Mouse (Mus musculus) frontal cortex, postnatal 10 days (tissue): ENCODE measurements at regions not wholly inside any gene's neighbourhood (a gene's known extent, or its start where the extent isn't known, plus 50 kb on each side); places are given as distances from the start of the nearest gene placed in this dataset.

Source experiments
- DNase-seq, 2 experiments: peaks; one replicate each; pipeline ENCODE4 v3.0.0; 2022; ENCODE audit warnings: low spot score in 2 of 2, mixed read lengths in 1 of 2

GRCm38 (mm10) chr1:90268131-90268691, 64.4 kb downstream of the Ackr3 start:
- no peak for DNase-seq

- no peak for DNase-seq
These were observed 65.2 kb downstream of the Ackr3 start for GRCm38 (mm10) chr1:90268951-90269350.

- no peak for DNase-seq
These were observed 66.1 kb downstream of the Ackr3 start for GRCm38 (mm10) chr1:90269836-90270235.

- no peak for DNase-seq
These were observed 67.5 kb downstream of the Ackr3 start for GRCm38 (mm10) chr1:90271326-90271725.

- no peak for DNase-seq
These were observed 68.6 kb downstream of the Ackr3 start for GRCm38 (mm10) chr1:90272411-90272810.

- DNase-seq: no peak
These were observed 69.2 kb downstream of the Ackr3 start for GRCm38 (mm10) chr1:90272830-90273628.

- no peak for DNase-seq
These were observed 69.8 kb downstream of the Ackr3 start for GRCm38 (mm10) chr1:90273629-90273928.

GRCm38 (mm10) chr1:90274968-90275651, 71.3 kb downstream of the Ackr3 start:
- no peak for DNase-seq

- DNase-seq: peak; percentile 30 to 70
These were observed 72.2 kb downstream of the Ackr3 start for GRCm38 (mm10) chr1:90275786-90276520.

- no peak for DNase-seq
These were observed 73.9 kb downstream of the Ackr3 start for GRCm38 (mm10) chr1:90277486-90278255.

- DNase-seq: no peak
These were observed 75.5 kb downstream of the Ackr3 start for GRCm38 (mm10) chr1:90279066-90279839.

GRCm38 (mm10) chr1:90280227-90280626, 76.4 kb downstream of the Ackr3 start:
- no peak for DNase-seq

GRCm38 (mm10) chr1:90281255-90281654, 77.5 kb downstream of the Ackr3 start:
- DNase-seq: no peak

GRCm38 (mm10) chr1:90281956-90282355, 78.2 kb downstream of the Ackr3 start:
- DNase-seq: no peak

GRCm38 (mm10) chr1:90282367-90282766, 78.6 kb downstream of the Ackr3 start:
- no peak for DNase-seq

- DNase-seq: no peak
These were observed 79.5 kb downstream of the Ackr3 start for GRCm38 (mm10) chr1:90283176-90283775.

GRCm38 (mm10) chr1:90283912-90284636, 80.3 kb downstream of the Ackr3 start:
- DNase-seq: no peak

GRCm38 (mm10) chr1:90285318-90285717, 81.5 kb downstream of the Ackr3 start:
- DNase-seq: no peak

GRCm38 (mm10) chr1:90287251-90287650, 83.5 kb downstream of the Ackr3 start:
- no peak for DNase-seq
